ENCODE assay signal across 22 mouse cellular contexts in the genomic region with DNA sequence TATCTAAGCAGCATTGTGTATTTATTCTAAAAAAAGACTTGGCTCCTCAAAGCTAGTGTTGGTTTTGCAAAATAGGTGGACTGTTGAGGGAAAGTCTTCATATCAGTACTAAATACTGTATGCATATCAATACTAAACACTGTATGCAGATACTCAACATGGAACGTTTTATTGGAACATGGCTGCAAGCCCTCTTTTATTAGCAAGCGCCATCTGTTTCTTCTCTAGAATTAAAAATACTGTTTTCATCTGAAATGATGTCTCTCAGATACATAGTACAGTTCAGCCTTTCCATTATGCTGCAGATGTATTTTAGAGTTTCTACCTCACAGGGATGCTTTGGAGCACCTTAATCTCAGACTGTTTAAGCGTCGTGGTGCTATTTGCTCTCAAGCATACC. TPM values are rescaled to one million over a fixed set of nuclear protein-coding genes. Genes with fewer than 3 reads are reported as not detected.
"Had no signal": no experiment of that assay in that cellular context is flagged by ENCODE, and none has a peak within 500 bp of the region (broad histone marks: within the 10 kb centered on the region; RNA-seq: fewer than 3 reads in every experiment).

No protein-coding gene starts in this region.

- H3K9ac ChIP-seq: limb, embryonic 12.5 days; limb, embryonic 15.5 days; liver, embryonic 14.5 days; liver, postnatal 0 days; lung, embryonic 14.5 days; midbrain, embryonic 12.5 days; midbrain, embryonic 15.5 days; neural tube, embryonic 12.5 days; neural tube, embryonic 15.5 days; stomach, embryonic 15.5 days had no signal

- H3K4me1 ChIP-seq: limb, embryonic 15.5 days; midbrain, embryonic 12.5 days; midbrain, embryonic 15.5 days; neural tube, embryonic 12.5 days had no signal

- H3K4me3 ChIP-seq: limb, embryonic 12.5 days; limb, embryonic 15.5 days; midbrain, embryonic 12.5 days; midbrain, embryonic 15.5 days; neural tube, embryonic 12.5 days; neural tube, embryonic 15.5 days; stomach, embryonic 15.5 days had no signal

- H3K27me3 ChIP-seq: limb, embryonic 12.5 days; limb, embryonic 15.5 days; midbrain, embryonic 12.5 days; midbrain, embryonic 15.5 days; neural tube, embryonic 12.5 days; neural tube, embryonic 15.5 days; stomach, embryonic 15.5 days had no signal

- H3K27ac ChIP-seq: kidney, postnatal 0 days; limb, embryonic 12.5 days; limb, embryonic 15.5 days; liver, embryonic 14.5 days; macrophage; midbrain, embryonic 12.5 days; midbrain, embryonic 15.5 days; neural tube, embryonic 12.5 days; neural tube, embryonic 15.5 days; stomach, embryonic 15.5 days had no signal

- H3K4me2 ChIP-seq: limb, embryonic 12.5 days; limb, embryonic 15.5 days; liver, embryonic 11.5 days; lung, embryonic 14.5 days; midbrain, embryonic 12.5 days; midbrain, embryonic 15.5 days; neural tube, embryonic 12.5 days; neural tube, embryonic 15.5 days; stomach, embryonic 15.5 days had no signal

- H3K36me3 ChIP-seq: limb, embryonic 12.5 days; limb, embryonic 15.5 days; midbrain, embryonic 12.5 days; midbrain, embryonic 15.5 days; neural tube, embryonic 12.5 days; neural tube, embryonic 15.5 days; stomach, embryonic 15.5 days had no signal

- H3K9me3 ChIP-seq: limb, embryonic 12.5 days; limb, embryonic 15.5 days; midbrain, embryonic 12.5 days; midbrain, embryonic 15.5 days; neural tube, embryonic 12.5 days; neural tube, embryonic 15.5 days; stomach, embryonic 15.5 days had no signal

- ATAC-seq: intestine, postnatal 0 days; liver, postnatal 0 days; lung, postnatal 0 days; midbrain, embryonic 15.5 days had no signal

- DNase-seq: kidney, adult 2 months; kidney, postnatal 25 days; left cerebral cortex, postnatal 4 days; liver, postnatal 0 days; lung, embryonic 14.5 days; right cerebral cortex, postnatal 25 days; spleen, adult 18-20 months; thymus, postnatal 25 days had no signal

RNA-seq across cellular contexts. Expression of gene Ptprk, which starts 49.3 kb away (rescaled TPM):
- total RNA-seq: megakaryocyte, adult 5-6 weeks had no signal
- polyA plus RNA-seq: macrophage had no signal
